Mouse (Mus musculus): Measurements from ENCODE around the gene Nit2.

GRCm38 (mm10) chr16:57166086-57166485 lies 1.1 kb downstream of the Nit2 start:
- TF ChIP-seq CTCF (IDR thresholded peaks at IDR 0.05; ENCODE audit: insufficient read depth, low read length), result no peak
- TF ChIP-seq POLR2A (IDR thresholded peaks at IDR 0.05; ENCODE audit: borderline replicate concordance, extremely low read depth, low read depth, low read length), result no peak
